Mouse (Mus musculus) kidney, adult 11 months (tissue): Measurements from ENCODE around the gene Nudt15.
"Not testable (repeated sequence)": the region's sequence is repeated elsewhere in the genome, so short reads cannot be mapped to it uniquely, and the experiment has no call there.

Source experiments
- DNase-seq: peaks from one replicate; pipeline ENCODE4 v3.0.0; 2022

The Nudt15 gene

GRCm38 (mm10) chr14:73548051-73548450, at the start of gene Nudt15:
Gene Nudt15, minus strand, starts transcription at chr14:73548242.
- DNase-seq = no peak

- DNase-seq = no peak
These were observed 44.1 kb upstream of the Nudt15 start for GRCm38 (mm10) chr14:73592166-73592565.

DNA sequence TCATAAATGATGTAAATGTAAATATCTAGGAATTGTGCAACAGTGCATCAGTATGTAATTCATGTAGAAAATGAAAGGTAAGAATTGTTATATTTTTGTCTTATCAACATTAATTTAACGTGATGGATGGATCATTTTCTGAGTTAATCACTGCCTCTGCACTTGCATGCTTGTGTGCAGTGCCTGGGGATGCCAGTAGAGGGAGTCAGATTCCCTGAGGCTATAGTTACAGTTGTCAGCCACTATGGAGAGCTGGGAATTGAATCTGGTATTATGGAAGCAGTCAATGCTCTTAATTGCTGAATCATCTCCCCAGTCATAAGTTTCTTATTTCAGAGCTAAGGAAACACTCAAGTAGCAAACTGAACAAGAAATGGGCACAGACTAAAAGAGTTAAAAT, 40.0 kb upstream of the Nudt15 start:
- DNase-seq = no peak

DNA sequence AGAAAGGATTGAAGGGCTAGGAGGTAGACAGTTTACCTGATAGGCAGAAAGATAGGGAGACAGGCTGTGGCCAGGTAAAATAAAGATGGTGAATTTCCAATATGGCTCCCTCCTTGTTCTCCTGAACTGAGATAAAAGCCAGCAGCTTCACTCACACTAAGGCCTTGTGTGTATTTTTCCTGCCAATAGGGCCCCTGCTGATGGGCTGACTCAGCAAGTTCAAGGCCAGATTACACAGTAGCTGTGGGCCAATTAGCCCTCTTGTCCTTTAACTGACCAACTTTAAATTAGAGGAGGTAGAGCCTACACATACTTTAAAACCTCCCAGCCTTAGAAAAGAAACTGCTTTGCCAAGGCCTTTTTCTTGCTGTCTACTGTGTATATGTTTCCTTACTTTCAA, 28.3 kb upstream of the Nudt15 start:
- no peak for DNase-seq

- DNase-seq = no peak
These were observed 26.0 kb upstream of the Nudt15 start for GRCm38 (mm10) chr14:73574053-73574452.

DNA sequence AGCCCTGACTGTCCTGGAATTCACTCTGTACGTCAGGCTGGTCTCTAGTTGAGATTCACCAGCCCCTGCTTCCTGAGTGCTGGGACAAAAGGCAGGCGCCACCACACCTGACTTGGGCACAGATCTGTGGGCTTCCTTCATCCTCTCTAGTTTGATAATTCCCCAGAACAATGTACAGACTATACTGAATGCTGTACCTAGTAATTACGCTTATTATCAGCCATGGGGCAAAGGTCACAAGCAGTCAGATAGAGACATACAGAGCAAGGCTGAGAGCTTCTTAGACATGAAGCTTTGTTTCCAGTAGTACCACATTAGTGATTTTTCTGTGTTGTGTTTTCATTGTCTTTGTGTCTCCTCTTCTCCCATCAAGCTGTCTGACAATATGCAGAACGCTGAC, 23.1 kb upstream of the Nudt15 start:
- no peak for DNase-seq

- DNase-seq = not testable (repeated sequence)
These were observed 21.8 kb upstream of the Nudt15 start for GRCm38 (mm10) chr14:73569831-73570230.

GRCm38 (mm10) chr14:73553122-73553696, 5.2 kb upstream of the Nudt15 start:
- DNase-seq = no peak

GRCm38 (mm10) chr14:73552341-73553121, 4.5 kb upstream of the Nudt15 start:
- peak; percentile 92 for DNase-seq

DNA sequence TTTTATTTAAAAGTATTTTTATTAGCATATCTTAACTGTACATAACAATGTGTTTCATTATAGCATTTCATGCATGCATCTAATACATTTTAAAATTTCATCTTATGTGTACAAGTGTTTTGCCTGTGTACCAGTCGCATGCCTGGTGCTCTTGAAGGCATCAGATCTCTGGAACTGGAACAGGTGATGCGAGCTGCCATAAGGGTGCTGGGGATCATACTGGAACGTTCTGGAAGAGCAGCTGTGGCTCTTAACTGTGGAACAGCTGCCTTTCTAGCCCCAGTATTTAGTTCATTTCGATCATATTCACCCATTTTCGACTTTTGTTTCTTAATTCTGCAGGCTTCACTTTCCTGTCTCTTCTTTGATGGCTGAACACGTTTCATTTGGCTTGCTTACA, 3.1 kb upstream of the Nudt15 start:
- no peak for DNase-seq

GRCm38 (mm10) chr14:73550732-73551131, 2.7 kb upstream of the Nudt15 start:
- no peak for DNase-seq

- peak; percentile 25 for DNase-seq
These were observed 2.2 kb upstream of the Nudt15 start for GRCm38 (mm10) chr14:73550291-73550690.

DNA sequence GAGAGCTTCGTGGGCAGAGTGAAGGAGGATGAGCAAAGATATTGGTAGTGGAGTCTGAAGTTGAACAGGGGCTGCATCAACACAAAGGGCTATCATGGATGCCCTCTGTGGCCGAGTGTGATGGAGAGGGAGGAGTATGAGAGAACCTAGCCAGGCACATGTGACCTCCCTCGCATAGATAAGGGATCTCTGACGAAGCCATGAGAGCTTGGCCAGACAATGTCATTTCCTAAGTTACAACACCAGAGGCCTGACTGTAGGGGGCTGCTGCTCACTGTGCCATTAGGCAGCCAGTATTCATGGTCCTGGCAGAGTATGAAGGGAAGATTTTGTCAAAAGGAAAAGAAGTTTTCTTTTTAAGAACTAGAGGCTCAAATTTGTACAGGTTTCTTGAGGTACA, 1.0 kb downstream of the Nudt15 start:
- no peak for DNase-seq

GRCm38 (mm10) chr14:73543781-73544180, 4.3 kb downstream of the Nudt15 start:
- DNase-seq = no peak

DNA sequence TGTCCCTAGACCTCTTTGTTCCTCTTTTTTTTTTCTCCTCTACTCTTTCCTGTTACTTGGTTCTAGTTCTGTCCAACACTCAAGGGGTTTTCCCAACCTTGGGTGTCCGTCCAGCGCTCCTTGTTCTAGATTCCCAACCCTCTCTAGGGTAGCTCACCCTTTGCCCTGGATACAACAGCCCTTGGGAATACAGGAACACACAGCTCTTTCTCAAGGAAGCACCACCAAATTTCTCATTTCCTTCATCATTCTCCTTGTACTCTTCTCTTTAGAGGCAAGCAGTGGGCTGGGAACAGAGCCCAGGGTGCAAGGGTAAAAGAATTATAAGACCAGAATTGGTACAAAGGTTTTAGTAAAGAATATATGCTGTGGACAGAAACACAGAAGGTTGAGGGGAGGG, 12.4 kb downstream of the Nudt15 start:
- no peak for DNase-seq

GRCm38 (mm10) chr14:73533755-73534465, 14.1 kb downstream of the Nudt15 start:
- no peak for DNase-seq

- DNase-seq = not testable (repeated sequence)
These were observed 19.4 kb downstream of the Nudt15 start for GRCm38 (mm10) chr14:73528661-73529060.

- peak; percentile 93 for DNase-seq
These were observed 23.1 kb downstream of the Nudt15 start, which contains the start of gene Sucla2 for GRCm38 (mm10) chr14:73524766-73525448. Gene Sucla2, plus strand, starts transcription at chr14:73525319.

DNA sequence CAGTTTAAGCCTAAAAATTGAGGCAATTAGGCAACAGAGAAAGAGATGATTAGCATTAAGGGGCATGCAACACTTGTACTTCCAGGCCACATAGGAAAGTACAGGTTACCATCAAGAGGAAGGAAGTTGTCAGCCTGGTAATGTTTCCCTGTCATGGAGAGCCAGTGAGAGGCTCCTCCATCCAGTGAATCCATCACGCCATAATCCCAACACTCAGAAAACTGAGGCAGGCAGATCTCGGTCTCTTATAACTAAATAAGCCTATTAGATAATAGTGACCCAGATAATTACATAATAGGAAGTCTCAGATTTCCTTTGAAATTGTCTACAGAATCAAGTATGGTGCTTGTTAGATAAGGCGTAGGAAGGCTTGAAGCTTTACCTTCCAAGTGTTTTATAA, 23.9 kb downstream of the Nudt15 start:
- DNase-seq = no peak

DNA sequence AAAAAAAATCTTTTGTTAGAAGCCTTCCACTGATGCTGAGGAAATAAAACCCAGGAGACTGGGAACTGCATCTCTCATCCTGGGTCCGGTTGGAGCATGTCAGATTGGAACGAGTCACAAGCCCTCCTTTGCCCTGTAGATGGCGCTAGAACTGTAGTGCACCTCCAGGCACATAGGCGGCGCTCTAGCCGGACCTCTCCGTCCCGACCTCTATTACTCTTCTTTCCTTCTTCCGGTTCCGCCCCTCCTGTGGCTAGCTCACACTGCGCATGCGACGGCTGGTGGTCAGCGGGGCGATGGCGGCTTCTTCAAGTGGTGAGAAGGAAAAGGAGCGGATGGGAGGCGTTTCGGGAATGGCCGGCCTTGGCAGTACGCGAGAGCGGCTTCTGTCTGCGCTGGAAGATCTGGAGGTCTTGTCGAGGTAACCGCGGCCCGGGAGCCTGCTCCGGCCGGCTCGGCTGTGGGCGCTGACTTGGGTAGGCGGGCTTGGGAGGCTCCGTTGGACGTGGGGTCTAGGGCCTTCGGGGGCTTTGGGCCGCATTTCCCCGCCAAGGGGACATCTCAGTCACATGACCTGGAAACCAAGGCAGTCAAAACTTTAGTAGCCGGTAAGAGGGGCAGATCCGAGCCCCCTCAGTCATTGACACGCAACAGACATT, 38.1 kb downstream of the Nudt15 start, which contains the start of gene Med4:
TSS of gene Med4 (plus strand) at position 261 of the 659 bp plus-strand sequence.
- peak; percentile 93 for DNase-seq

DNA sequence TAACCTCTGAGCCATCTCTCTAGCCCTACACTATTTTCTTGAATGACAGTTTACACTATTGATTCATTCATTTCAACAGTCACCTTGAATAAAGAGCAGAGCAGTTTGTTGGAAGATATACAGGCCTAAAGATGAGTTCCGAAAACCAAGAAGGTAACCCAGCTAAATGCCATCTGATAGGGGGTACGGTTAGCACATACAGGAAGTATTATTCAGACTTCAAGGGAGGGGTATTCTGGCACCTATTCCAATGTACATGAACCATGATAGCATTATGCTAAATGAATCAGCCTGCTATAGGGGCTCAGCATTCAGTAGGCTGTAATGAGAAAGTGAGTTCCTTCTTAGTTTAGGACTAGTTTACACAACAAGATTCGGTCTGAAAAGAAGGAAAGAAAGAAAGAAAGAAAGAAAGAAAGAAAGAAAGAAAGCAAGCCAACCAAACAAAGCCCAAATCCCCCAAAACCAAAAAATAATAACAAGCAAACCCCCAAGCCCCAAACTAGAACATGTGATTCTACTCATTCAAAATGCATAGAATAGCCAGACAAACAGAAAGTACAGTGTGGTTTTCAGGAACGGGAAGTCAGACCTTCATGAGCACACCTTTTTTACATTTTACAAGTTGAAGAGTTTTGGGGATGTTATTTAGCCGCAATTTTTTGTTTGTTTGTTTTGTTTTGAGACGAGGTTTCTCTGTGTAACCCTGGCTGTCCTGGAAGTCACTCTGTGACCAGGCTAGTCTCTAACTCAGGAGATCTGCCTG, 39.2 kb downstream of the Nudt15 start:
- DNase-seq = no peak
